Mouse (Mus musculus) brain, embryonic 14.5 days (tissue): ENCODE results near the gene Ppm1d. TPM values are rescaled to one million over a fixed set of nuclear protein-coding genes. Genes with fewer than 3 reads are reported as not detected.

ENCODE experiments used
- DNase-seq: peaks from one replicate; pipeline ENCODE4 v3.0.0-alpha.2; 2011; ENCODE audit warnings: low read depth
- CTCF ChIP-seq: fragments of 200-500 bp; IDR thresholded peaks from 2 replicates; pipeline ENCODE4 v1.5.1; 2012; ENCODE audit warnings: inconsistent platforms, mild to moderate bottlenecking, moderate library complexity, borderline replicate concordance; ENCODE audit not compliant: insufficient read depth, insufficient read length; ENCODE audit errors: extremely low read depth
- POLR2A ChIP-seq: fragments of 200-500 bp; IDR thresholded peaks from 2 replicates; pipeline ENCODE4 v1.6.1; 2012; ENCODE audit warnings: mild to moderate bottlenecking, inconsistent platforms, borderline replicate concordance; ENCODE audit not compliant: poor library complexity, insufficient read depth, insufficient read length, severe bottlenecking; ENCODE audit errors: extremely low read depth
- polyA plus RNA-seq: library from polyadenylated mRNA; depleted of rRNA; stranded (reverse); fragments of >200 nt; gene quantifications from 2 replicates; pipeline ENCODE4 v1.2.3, GENCODE M21; 2012; rRNA removed

Ppm1d gene
- polyA plus RNA-seq, 1 experiment: 19.6 TPM

DNA sequence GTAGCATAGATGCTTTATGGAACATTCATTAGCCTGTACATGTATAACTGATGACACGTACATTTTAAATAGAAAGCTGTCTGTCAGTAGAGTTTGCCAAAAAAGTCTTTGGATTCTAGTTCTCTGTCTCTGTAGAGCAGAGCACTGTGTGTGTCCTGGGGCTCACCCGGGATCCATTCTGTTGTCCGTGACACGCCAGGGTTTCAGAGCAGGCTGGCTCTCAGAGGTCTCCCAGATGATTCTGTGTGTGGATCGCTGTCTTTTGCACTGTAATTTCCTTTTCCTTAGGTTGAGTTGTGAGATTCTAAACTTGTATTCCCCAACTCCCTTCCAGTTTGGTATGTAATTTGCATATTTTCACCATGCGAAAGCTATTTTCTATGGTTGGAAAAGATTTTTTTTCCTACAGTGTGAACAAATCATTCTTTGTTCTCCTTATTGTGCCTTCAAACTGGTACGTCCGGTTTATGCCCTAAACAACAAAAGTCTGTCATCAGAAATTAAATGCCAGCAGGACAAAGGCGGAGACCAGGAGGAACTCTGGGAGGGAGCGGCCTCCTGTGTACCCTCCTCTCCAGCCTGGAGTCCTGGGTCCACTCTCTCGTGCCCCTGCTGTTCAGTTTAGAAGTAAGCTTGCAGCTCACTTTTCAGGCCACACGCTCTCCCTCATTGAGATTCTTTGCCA, 81.3 kb downstream of the Ppm1d start:
- peak; percentile 46 for DNase-seq
- TF ChIP-seq POLR2A: no peak
- peak; percentile 15; the same call in 1 of the 2 replicates for TF ChIP-seq CTCF

DNA sequence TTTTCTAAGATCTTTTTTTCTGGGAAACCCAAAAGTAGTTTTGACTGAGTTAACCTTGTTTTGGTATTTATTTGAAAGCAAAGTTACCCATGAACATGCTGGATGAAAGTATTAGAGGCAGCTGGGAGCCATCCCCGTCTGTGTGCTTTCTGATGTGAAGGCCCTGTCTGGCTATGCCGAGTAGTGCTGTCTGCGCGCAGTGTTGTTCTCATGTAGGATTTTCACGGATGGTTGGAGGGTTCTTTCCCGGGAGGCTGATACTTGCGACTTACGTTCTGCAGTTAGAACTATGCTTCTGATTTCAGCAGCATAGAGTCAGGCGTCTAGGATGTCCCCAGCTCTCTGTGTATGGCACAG, 81.8 kb downstream of the Ppm1d start:
- peak; percentile 55 for DNase-seq
- TF ChIP-seq POLR2A: no peak
- TF ChIP-seq CTCF: no peak

DNA sequence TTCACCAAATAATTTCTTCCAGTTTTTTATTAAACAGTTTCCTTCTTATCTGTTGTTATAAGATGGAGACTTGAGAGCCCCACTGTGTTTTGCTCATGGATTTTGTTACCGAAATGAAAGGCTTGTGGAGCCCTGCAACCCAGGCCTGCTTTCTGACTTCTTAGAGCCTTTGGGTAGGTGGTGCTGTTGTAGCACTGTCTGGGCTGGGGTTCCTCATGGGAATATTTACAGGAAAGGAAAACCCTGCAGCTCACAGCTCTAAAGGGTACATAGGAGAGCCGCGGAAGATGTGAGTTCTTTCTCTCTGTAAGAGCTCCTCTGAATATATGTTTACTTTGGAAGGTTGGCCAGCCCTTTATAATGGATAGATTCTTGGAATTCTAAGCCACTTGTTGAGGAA, 82.9 kb downstream of the Ppm1d start:
- TF ChIP-seq POLR2A (no peak), CTCF (no peak)
- peak; percentile 12 for DNase-seq

- peak; percentile 2 for DNase-seq
- TF ChIP-seq CTCF (no peak), POLR2A (no peak)
Observed at GRCm38 (mm10) chr11:85395361-85395760, 84.3 kb downstream of the Ppm1d start.

Other genes with a start within 250 kb of the Ppm1d start
- gene Usp32, start 171.1 kb upstream of the Ppm1d start, polyA plus RNA-seq: 20.5 and 31.9 TPM in 2 replicates
- gene 1700125H20Rik, start 140.8 kb upstream of the Ppm1d start, polyA plus RNA-seq: 0.11 and 0.45 TPM in 2 replicates
- gene Appbp2, start 76.1 kb upstream of the Ppm1d start, polyA plus RNA-seq: 36.6 and 43.0 TPM in 2 replicates
- gene Bcas3, start 41.9 kb downstream of the Ppm1d start, polyA plus RNA-seq: 19.3 and 26.2 TPM in 2 replicates